Mouse (Mus musculus) kidney, adult 2 months (tissue): ENCODE measurements around the gene Nod1. TPM values are rescaled to one million over a fixed set of nuclear protein-coding genes. Genes with fewer than 3 reads are reported as not detected.

ENCODE experiments used
- DNase-seq: peaks from one replicate; pipeline ENCODE4 v3.0.0; 2021
- H3K27ac ChIP-seq: fragments of 200-500 bp; 2 replicates; pipeline ENCODE4 v1.5.1; 2012; ENCODE audit warnings: low read depth, low read length, control low read depth, inconsistent platforms; ENCODE audit not compliant: insufficient read depth
- H3K27me3 ChIP-seq: fragments of 200-500 bp; replicated peaks from 2 replicates; pipeline ENCODE4 v1.6.1; 2012; ENCODE audit warnings: mild to moderate bottlenecking, moderate library complexity, low read length, inconsistent platforms; ENCODE audit not compliant: control insufficient read depth, insufficient read depth
- H3K36me3 ChIP-seq: fragments of 200-500 bp; 2 replicates; pipeline ENCODE4 v1.6.1; 2012; ENCODE audit warnings: mild to moderate bottlenecking, moderate library complexity, low read length, inconsistent platforms; ENCODE audit not compliant: control insufficient read depth, insufficient read depth
- H3K4me1 ChIP-seq: fragments of 200-500 bp; 2 replicates; pipeline ENCODE4 v1.6.1; 2011; ENCODE audit warnings: low read length; ENCODE audit not compliant: control insufficient read depth, insufficient read depth
- H3K4me3 ChIP-seq: fragments of 200-500 bp; 2 replicates; pipeline ENCODE4 v1.5.1; 2011; ENCODE audit warnings: mild to moderate bottlenecking, low read depth, low read length, control low read depth; ENCODE audit not compliant: insufficient read depth
- CTCF ChIP-seq: fragments of 200-500 bp; conservative IDR thresholded peaks from 2 replicates; pipeline ENCODE4 v1.5.1; 2011; ENCODE audit warnings: low read depth, mild to moderate bottlenecking, control low read depth, low read length, moderate library complexity, mixed read lengths; ENCODE audit not compliant: insufficient read depth, insufficient read length
- POLR2A ChIP-seq: fragments of 200-500 bp; IDR thresholded peaks from one replicate; pipeline ENCODE4 v1.6.1; 2011; ENCODE audit warnings: low read depth, low read length, control low read depth
- WGBS: fragments of 180-500 bp; shearing (Covaris S2); methylation state at CpG from one replicate; pipeline ENCODE4 v1.1.7; 2018; 5-methylcytosine and 5-hydroxymethylcytosine counted together
- polyA plus RNA-seq: library from polyadenylated mRNA; depleted of rRNA; stranded (reverse); fragments of >200 nt; gene quantifications from 2 replicates; pipeline ENCODE4 v1.2.3, GENCODE M21; 2012

The Nod1 gene
- polyA plus RNA-seq, 1 experiment: 14.0 TPM

DNA sequence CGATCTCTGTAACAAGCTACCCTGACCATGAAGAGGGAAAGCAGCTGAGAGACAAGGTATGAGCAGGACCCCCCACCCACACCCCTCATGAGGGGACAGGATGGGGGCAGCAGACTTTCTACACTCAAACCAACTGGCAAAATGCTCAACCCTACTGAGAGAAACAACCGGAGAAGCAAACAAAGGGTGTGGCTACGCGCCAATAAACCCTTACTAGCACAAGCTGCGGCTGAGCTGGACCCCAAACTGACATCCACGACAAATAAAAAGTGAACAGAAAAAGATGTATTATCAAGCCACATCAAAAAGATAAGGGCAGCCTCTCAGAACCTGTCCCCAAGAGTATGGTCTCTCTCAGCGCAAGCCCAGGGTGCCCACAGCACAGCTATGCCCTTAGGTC lies 32.3 kb downstream of the Nod1 start:
- Histone ChIP-seq H3K36me3 (peaks cover 3% of the 10 kb centered on the region), H3K4me3 (no peak overlapping the region), H3K27me3 (no peaks in the 10 kb centered on the region), H3K27ac (peak overlapping the region; percentile 13; the same call in 1 of the 2 replicates), H3K4me1 (no peaks in the 10 kb centered on the region)
- DNase-seq: peak; percentile 26
- TF ChIP-seq CTCF: no peak
- no peak for TF ChIP-seq POLR2A
- 71% methylated on average over 7 of the region's 7 CpGs for WGBS

DNA sequence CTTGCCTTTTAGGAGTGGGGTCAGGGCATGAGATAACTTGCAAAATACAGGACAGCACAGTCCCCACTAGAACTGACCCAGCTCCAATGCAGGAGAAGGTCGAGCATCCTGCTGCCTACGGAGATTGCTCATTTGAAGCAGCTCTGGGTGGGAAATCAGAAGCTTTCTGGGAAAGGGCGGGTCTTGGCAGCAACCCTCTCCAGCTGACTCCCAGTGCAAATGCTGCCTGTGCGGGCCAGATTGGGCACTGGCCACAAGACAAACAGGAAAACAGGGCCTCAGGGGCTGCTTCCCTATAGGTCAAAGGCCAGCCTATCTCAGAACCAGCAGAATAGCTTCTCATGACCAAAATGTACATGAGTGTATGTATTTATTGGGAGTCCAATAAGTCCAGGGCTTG lies 32.8 kb downstream of the Nod1 start:
- Histone ChIP-seq H3K36me3 (peaks cover 3% of the 10 kb centered on the region), H3K4me1 (no peaks in the 10 kb centered on the region), H3K4me3 (no peak overlapping the region), H3K27ac (peak overlapping the region; percentile 25; the same call in 1 of the 2 replicates), H3K27me3 (no peaks in the 10 kb centered on the region)
- peak; percentile 79 for DNase-seq
- 49% methylated on average over 4 of the region's 4 CpGs for WGBS
- TF ChIP-seq POLR2A: no peak
- no peak for TF ChIP-seq CTCF

DNA sequence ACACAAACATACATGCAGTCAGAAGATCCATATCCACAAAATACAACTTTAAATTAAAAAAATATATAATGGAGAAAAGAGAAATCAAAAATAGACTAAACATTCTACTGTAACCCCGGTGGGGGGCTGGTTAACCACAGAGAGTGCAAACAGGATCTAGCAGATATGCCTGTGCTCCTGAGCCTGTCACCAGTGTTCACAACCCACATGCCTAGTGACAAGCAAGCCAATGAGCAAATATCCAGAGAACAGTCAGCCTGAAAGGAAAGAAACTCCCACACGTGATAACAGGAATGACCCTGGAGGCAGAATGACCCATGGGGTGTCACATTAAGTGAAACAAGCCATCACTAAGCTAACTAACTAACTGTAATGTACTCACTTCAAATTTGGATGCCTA lies 35.9 kb downstream of the Nod1 start:
- no peak overlapping the region for H3K4me3 ChIP-seq
- H3K4me1 ChIP-seq: no peaks in the 10 kb centered on the region
- TF ChIP-seq CTCF (no peak), POLR2A (no peak)
- H3K27ac ChIP-seq: no peak overlapping the region
- H3K36me3 ChIP-seq: no peaks in the 10 kb centered on the region
- H3K27me3 ChIP-seq: no peaks in the 10 kb centered on the region
- DNase-seq: no peak
- 75% methylated on average over 2 of the region's 2 CpGs for WGBS

DNA sequence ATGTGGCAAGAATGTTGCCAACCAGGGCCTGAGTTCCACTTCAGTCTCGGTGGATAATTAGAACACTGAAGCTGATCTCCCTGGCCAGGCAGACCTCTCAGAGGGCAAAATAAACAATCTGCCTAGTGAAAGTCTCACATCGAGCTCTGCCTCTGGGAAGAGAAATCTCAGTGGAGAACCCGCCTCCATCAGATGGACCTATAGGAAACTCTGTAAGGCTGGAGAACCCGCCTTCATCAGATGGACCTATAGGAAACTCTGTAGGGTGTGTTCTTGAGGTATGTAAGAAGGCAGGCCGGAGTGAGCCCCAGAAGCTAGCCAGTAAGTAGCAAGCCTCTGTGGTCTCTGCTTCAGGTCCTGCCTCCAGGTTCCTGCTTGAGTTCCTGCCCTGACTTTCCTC lies 37.5 kb downstream of the Nod1 start:
- TF ChIP-seq POLR2A (no peak), CTCF (no peak)
- DNase-seq: no peak
- Histone ChIP-seq H3K27me3 (no peaks in the 10 kb centered on the region), H3K27ac (no peak overlapping the region), H3K4me3 (no peak overlapping the region), H3K36me3 (no peaks in the 10 kb centered on the region), H3K4me1 (no peaks in the 10 kb centered on the region)
- WGBS: 83% methylated on average over 5 of the region's 5 CpGs

DNA sequence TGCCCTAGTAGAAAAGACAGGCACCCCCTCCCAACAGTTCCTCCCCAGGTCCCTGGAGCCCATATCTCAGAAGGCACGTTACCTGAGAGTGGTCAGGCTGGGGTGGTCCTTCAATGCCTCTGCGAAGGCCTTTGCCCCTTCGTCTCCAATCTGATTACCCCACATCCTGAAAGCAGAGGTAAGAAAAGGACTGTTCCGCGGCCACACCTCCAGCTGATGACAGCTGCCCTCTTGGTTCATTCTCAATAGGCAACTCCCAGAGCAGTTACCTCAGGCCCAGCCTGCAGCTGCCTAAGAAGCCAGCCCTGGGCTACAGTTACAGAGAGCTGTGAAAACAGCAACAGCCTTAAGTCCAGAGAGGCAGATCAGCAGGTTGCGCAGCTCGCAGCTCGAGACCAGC lies 38.1 kb downstream of the Nod1 start:
- TF ChIP-seq CTCF (no peak), POLR2A (no peak)
- 86% methylated on average over 8 of the region's 8 CpGs for WGBS
- H3K27ac ChIP-seq: peak overlapping the region; percentile 33; the same call in 1 of the 2 replicates
- no peak overlapping the region for H3K4me3 ChIP-seq
- H3K4me1 ChIP-seq: no peaks in the 10 kb centered on the region
- H3K27me3 ChIP-seq: no peaks in the 10 kb centered on the region
- DNase-seq: no peak
- H3K36me3 ChIP-seq: no peaks in the 10 kb centered on the region

DNA sequence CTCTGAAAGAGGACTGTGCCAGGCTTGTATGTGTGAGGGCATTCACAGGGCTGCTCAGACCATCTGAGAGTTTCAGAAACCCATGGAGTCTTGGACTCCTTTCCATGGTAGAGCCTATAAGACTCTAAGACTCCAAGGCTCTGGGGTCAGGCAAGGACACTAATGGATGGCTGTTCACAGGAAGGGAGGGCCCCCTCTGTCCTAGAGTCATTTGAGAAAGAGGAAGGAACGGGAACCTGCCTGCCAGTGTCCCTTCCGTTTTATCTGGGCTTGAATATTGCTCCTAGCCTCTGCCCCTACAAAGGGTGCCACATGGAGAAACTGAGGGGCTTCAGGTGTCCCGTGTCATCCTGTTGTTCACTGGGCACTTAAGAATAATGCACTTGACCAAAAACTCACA lies 38.5 kb downstream of the Nod1 start:
- Histone ChIP-seq H3K27ac (peak overlapping the region; percentile 33; the same call in 1 of the 2 replicates), H3K4me1 (no peaks in the 10 kb centered on the region), H3K36me3 (no peaks in the 10 kb centered on the region), H3K4me3 (no peak overlapping the region), H3K27me3 (no peaks in the 10 kb centered on the region)
- DNase-seq: peak; percentile 58
- 74% methylated on average over 3 of the region's 3 CpGs for WGBS
- no peak for TF ChIP-seq CTCF
- TF ChIP-seq POLR2A: no peak

DNA sequence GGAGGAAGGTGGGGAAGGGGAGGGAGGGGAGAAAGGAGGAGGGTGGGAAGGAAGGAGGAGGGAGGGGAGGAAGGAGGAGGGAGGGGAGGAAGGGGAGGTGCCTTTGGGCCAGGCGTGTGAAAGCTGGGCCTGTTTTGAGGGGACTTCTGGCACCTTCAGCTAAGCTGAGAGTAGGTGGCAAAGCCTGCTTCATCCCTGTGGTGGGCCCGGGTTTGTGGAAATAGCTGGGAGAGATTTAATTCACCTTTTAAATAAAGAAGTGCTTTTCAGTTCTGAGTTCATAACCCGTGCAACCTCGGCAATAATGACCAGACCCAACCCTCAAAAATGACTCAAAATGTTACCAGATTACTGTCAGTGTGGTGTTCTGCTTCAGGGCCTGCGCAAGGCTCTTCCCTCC lies 39.2 kb downstream of the Nod1 start:
- Histone ChIP-seq H3K36me3 (no peaks in the 10 kb centered on the region), H3K4me1 (no peaks in the 10 kb centered on the region), H3K27me3 (no peaks in the 10 kb centered on the region), H3K27ac (peak overlapping the region; percentile 6; the same call in 1 of the 2 replicates), H3K4me3 (no peak overlapping the region)
- no peak for DNase-seq
- TF ChIP-seq POLR2A (no peak), CTCF (no peak)
- 81% methylated on average over 5 of the region's 5 CpGs for WGBS

DNA sequence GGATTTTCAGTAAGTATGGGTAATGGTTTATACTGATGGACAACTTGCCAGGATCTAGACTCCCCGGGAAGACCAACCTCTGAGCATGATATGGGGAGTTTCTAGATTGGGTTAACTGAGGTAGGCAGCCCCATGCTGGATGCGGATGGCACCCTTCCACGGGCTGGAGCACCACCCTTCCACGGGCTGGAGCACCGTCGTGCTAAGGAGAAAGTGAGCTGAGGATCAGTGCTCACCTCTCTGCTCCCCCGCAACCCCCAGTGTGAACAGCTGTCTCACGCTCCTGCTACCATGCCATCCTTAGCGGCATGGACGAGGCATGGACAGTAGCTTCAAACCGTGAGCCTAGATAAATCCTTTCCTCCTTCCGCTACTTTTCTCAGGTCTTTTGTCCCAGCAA lies 39.9 kb downstream of the Nod1 start:
- Histone ChIP-seq H3K27me3 (no peaks in the 10 kb centered on the region), H3K4me1 (no peaks in the 10 kb centered on the region), H3K36me3 (no peaks in the 10 kb centered on the region), H3K27ac (no peak overlapping the region), H3K4me3 (no peak overlapping the region)
- DNase-seq: no peak
- TF ChIP-seq POLR2A: no peak
- TF ChIP-seq CTCF: no peak
- WGBS: 96% methylated on average over 12 of the region's 12 CpGs
